Mouse (Mus musculus) layer of hippocampus, postnatal 10 days (tissue): Measurements from ENCODE around the gene Dhx58. TPM values are rescaled to one million over a fixed set of nuclear protein-coding genes. Genes with fewer than 3 reads are reported as not detected.

Source experiments
- DNase-seq, 2 experiments: peaks; one replicate each; pipeline ENCODE4 v3.0.0; 2021; ENCODE audit warnings: low spot score in 2 of 2
- total RNA-seq, 2 experiments: library from RNA; stranded (reverse); gene quantifications; 2 replicates each; pipeline ENCODE4 v1.2.3; 2021

The Dhx58 gene
- total RNA-seq, 2 experiments from 2014 or later = 1.2 to 1.9 TPM

- no peak for DNase-seq
Observed at GRCm38 (mm10) chr11:100648405-100648804, 55.7 kb downstream of the Dhx58 start.

- peak; percentile 44 to 56 for DNase-seq
Observed at GRCm38 (mm10) chr11:100646265-100646664, 57.8 kb downstream of the Dhx58 start.

Other genes starting within 250 kb of the Dhx58 start
- gene Klhl11, start 231.5 kb downstream of the Dhx58 start, total RNA-seq = 10 to 100 TPM; 71.8 to 72.9 TPM
- gene Acly, start 176.3 kb downstream of the Dhx58 start, total RNA-seq = 100 to 1,000 TPM; 127 to 134 TPM
- 1 to 10 TPM; 1.0 to 1.6 TPM for gene Ttc25, start 158.7 kb downstream of the Dhx58 start, total RNA-seq
- 10 to 100 TPM; 88.0 to 92.7 TPM for gene Cnp, start 129.4 kb downstream of the Dhx58 start, total RNA-seq
- 10 to 100 TPM; 25.6 to 27.9 TPM for gene Nkiras2, start 85.0 kb downstream of the Dhx58 start, total RNA-seq
- 100 to 1,000 TPM; 250 to 255 TPM for gene Dnajc7, start 84.1 kb downstream of the Dhx58 start, total RNA-seq
- gene Zfp385c, start 11.8 kb downstream of the Dhx58 start, total RNA-seq = under 1 TPM; 0.54 to 0.57 TPM
- 10 to 100 TPM; 61.6 to 66.2 TPM for gene Kat2a, start 8.2 kb upstream of the Dhx58 start, total RNA-seq
- not detected for gene Hspb9, start 9.6 kb upstream of the Dhx58 start, total RNA-seq
- gene Rab5c, start 33.9 kb upstream of the Dhx58 start, total RNA-seq = 100 to 1,000 TPM; 152 to 165 TPM
- gene Kcnh4, start 55.7 kb upstream of the Dhx58 start, total RNA-seq = 1 to 10 TPM; 1.5 to 2.2 TPM
- under 1 TPM in 1 of 2 experiments, not detected in 1; 0.62 TPM for gene Hcrt, start 58.7 kb upstream of the Dhx58 start, total RNA-seq
- 1 to 10 TPM; 5.5 to 7.2 TPM for gene Ghdc, start 66.7 kb upstream of the Dhx58 start, total RNA-seq
- gene Stat5b, start 146.5 kb upstream of the Dhx58 start, total RNA-seq = 10 to 100 TPM; 12.2 to 13.0 TPM
- gene Stat5a, start 155.1 kb upstream of the Dhx58 start, total RNA-seq = 1 to 10 TPM; 2.4 to 3.9 TPM
- 10 to 100 TPM; 35.9 to 39.0 TPM for gene Stat3, start 235.3 kb upstream of the Dhx58 start, total RNA-seq